Mouse (Mus musculus): ENCODE measurements around the gene Eif4e2.

- TF ChIP-seq CTCF (IDR thresholded peaks at IDR 0.05; ENCODE audit: borderline replicate concordance, insufficient read depth, low read length), result no peak
- TF ChIP-seq POLR2A (IDR thresholded peaks at IDR 0.05; ENCODE audit: low read depth, low read length), result no peak
Measured at GRCm38 (mm10) chr1:87204465-87204864, 9.2 kb upstream of the Eif4e2 start, which contains the start of gene Chrng.

All from embryonic fibroblast, embryonic 13.5 days (primary cell).